Mouse (Mus musculus) liver, adult 2 months (tissue): ENCODE data around the gene Ly6g5c. TPM values are rescaled to one million over a fixed set of nuclear protein-coding genes. Genes with fewer than 3 reads are reported as not detected.
A peak's percentile ranks its signal among the peaks of the same experiment; 100 is the strongest.
"Not testable (repeated sequence)": the region's sequence is repeated elsewhere in the genome, so short reads cannot be mapped to it uniquely, and the experiment has no call there.

Experiments used
- DNase-seq: peaks from one replicate; pipeline ENCODE4 v3.0.0-alpha.2; 2011; ENCODE audit warnings: low read depth, low spot score; ENCODE audit errors: extremely low read depth
- H3K27ac ChIP-seq: fragments of 200-500 bp; replicated peaks from 2 replicates; pipeline ENCODE4 v1.5.1; 2012; ENCODE audit warnings: low read depth, mild to moderate bottlenecking, control low read depth, inconsistent platforms, low read length; ENCODE audit not compliant: insufficient read depth
- H3K27me3 ChIP-seq: fragments of 200-500 bp; 2 replicates; pipeline ENCODE4 v1.6.1; 2012; ENCODE audit warnings: mild to moderate bottlenecking, moderate library complexity, low read length, inconsistent platforms; ENCODE audit not compliant: control insufficient read depth, insufficient read depth
- H3K36me3 ChIP-seq: fragments of 200-500 bp; 2 replicates; pipeline ENCODE4 v1.6.1; 2012; ENCODE audit warnings: low read length, inconsistent platforms; ENCODE audit not compliant: control insufficient read depth, insufficient read depth
- H3K4me1 ChIP-seq: fragments of 200-500 bp; 2 replicates; pipeline ENCODE4 v1.6.1; 2011; ENCODE audit warnings: low read length; ENCODE audit not compliant: control insufficient read depth, insufficient read depth
- H3K4me3 ChIP-seq: fragments of 200-500 bp; 2 replicates; pipeline ENCODE4 v1.5.1; 2011; ENCODE audit warnings: low read depth, mild to moderate bottlenecking, control low read depth, low read length, moderate library complexity; ENCODE audit not compliant: insufficient read depth
- H3K79me2 ChIP-seq: fragments of 200-500 bp; 2 replicates; pipeline ENCODE4 v1.6.1; 2012; ENCODE audit warnings: inconsistent platforms, mild to moderate bottlenecking, low read length, moderate library complexity; ENCODE audit not compliant: control insufficient read depth, insufficient read depth
- H3K9ac ChIP-seq: fragments of 200-500 bp; 2 replicates; pipeline ENCODE4 v1.6.1; 2012; ENCODE audit warnings: low read depth, mild to moderate bottlenecking, control low read depth, inconsistent platforms, low read length
- CTCF ChIP-seq: fragments of 200-500 bp; IDR thresholded peaks from 2 replicates; pipeline ENCODE4 v1.5.1; 2011; ENCODE audit warnings: low read depth, low read length, control low read depth
- POLR2A ChIP-seq: fragments of 200-500 bp; IDR thresholded peaks from 2 replicates; pipeline ENCODE4 v1.6.1; 2011; ENCODE audit warnings: low read length, control low read depth; ENCODE audit not compliant: insufficient read depth; ENCODE audit errors: extremely low read depth
- WGBS: fragments of 180-500 bp; shearing (Covaris S2); methylation state at CpG from one replicate; pipeline ENCODE4 v1.1.7; 2018; 5-methylcytosine and 5-hydroxymethylcytosine counted together
- polyA plus RNA-seq: library from polyadenylated mRNA; depleted of rRNA; stranded (reverse); fragments of >200 nt; gene quantifications from 2 replicates; pipeline ENCODE4 v1.2.3, GENCODE M21; 2012
- total RNA-seq: library from RNA; depleted of rRNA; stranded (reverse); fragments of >200 nt; gene quantifications from 2 replicates; pipeline ENCODE4 v1.2.3, GENCODE M21; 2014

The Ly6g5c gene
- total and polyA plus RNA-seq, 2 experiments = not detected

- Histone ChIP-seq H3K27ac (peak within 1 kb of the TSS; percentile 84), H3K79me2 (peaks cover 12% of the 10 kb centered on the region), H3K9ac (peak within 1 kb of the TSS; percentile 97), H3K4me1 (peaks cover 16% of the 10 kb centered on the region), H3K27me3 (no peaks in the 10 kb centered on the region), H3K36me3 (peaks cover 19% of the 10 kb centered on the region; the same call in 1 of the 2 replicates), H3K4me3 (peak within 1 kb of the TSS; percentile 85)
- peak; percentile 54 for DNase-seq
- WGBS = 0% methylated on average over 19 of the region's 19 CpGs
- no peak for TF ChIP-seq POLR2A
- peak; percentile 16; the same call in 1 of the 2 replicates for TF ChIP-seq CTCF
These were observed 13.8 kb downstream of the Ly6g5c start, which contains the start of gene Csnk2b for GRCm38 (mm10) chr17:35121871-35122303. Csnk2b (minus strand) TSS chr17:35122053.

DNA sequence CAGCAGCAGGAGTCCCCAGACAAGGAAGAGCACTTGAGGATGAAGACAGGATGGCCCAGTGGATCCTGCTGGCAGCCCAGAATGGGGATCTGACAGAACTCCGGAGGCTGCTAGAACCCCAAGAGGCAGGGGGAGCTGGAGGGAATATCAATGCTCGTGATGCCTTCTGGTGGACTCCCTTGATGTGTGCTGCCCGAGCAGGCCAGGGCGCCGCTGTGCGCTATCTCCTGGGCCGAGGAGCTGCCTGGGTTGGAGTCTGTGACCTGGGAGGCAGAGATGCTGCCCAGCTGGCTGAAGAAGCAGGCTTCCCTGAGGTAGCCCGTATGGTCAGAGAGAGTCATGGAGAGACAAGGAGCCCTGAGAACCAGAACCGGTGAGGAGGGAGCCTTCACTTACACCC is 15.2 kb downstream of the Ly6g5c start:
- H3K27ac ChIP-seq, DNase-seq, H3K9ac ChIP-seq, H3K4me3 ChIP-seq, H3K27me3 ChIP-seq: not testable (repeated sequence)
- 90% methylated on average over 9 of the region's 9 CpGs for WGBS
- H3K36me3 ChIP-seq = peaks cover 10% of the 10 kb centered on the region; the same call in 1 of the 2 replicates
- H3K79me2 ChIP-seq = peaks cover 20% of the 10 kb centered on the region
- peaks cover 23% of the 10 kb centered on the region for H3K4me1 ChIP-seq

DNA sequence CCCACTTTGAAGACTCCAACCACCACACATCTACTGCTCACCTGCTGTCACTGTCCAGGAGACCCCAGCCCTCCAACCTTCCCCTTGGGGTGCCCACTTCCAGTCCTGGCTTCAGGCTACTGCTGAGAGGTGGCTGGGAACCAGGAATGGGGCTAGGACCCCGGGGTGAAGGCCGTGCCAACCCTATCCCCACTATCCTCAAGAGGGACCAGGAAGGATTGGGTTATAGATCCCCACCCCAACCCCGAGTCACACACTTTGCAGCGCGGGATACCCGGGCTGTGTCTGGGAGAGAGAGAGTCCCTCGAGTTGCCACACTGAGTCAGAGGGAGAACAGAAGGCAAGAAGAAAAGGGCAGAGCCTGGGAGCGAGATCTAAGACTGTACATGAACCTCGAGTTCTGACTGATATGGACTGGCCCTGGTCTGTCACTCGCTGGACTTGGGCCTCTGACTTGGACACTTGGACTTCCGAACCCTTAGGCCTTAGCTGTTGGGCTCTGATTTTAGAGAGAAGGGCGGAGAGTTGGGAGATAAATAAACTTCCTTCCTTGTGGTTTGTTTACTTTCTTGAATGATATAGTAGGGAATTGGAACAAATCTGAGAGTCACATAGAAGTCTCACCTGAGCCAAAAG is 16.3 kb downstream of the Ly6g5c start:
- peaks cover 23% of the 10 kb centered on the region for H3K4me1 ChIP-seq
- H3K79me2 ChIP-seq = peaks cover 24% of the 10 kb centered on the region
- H3K27me3 ChIP-seq, H3K27ac ChIP-seq, H3K9ac ChIP-seq, H3K4me3 ChIP-seq: not testable (repeated sequence)
- WGBS = 85% methylated on average over 12 of the region's 12 CpGs
- DNase-seq = peak; percentile 38
- peaks cover 11% of the 10 kb centered on the region; the same call in 1 of the 2 replicates for H3K36me3 ChIP-seq

- H3K27ac ChIP-seq = peak overlapping the region; percentile 94
- H3K9ac ChIP-seq = no peak overlapping the region
- H3K4me1 ChIP-seq = peaks cover 20% of the 10 kb centered on the region
These were observed 17.0 kb downstream of the Ly6g5c start for GRCm38 (mm10) chr17:35125081-35125480.

DNA sequence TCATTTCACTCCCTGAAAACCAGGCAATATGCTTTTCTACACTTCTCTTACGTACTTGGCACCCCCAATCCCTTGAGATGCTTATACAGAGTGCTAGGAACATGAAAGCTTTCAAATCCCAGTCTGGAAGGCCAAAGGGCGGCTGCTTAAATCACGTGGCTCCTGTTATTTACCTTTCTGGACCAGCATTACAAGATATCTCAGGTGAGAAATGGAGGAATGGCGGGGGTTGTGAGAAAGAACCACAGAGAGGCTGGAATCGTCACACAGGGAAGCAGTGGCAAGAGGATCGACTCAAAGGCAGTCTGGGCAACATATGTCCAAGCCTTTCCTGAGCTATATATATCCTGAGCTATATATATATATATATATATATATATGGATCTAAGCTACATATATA is 17.5 kb downstream of the Ly6g5c start:
- H3K36me3 ChIP-seq = peaks cover 11% of the 10 kb centered on the region; the same call in 1 of the 2 replicates
- 18% methylated on average over 6 of the region's 6 CpGs for WGBS
- H3K27ac ChIP-seq = peak overlapping the region; percentile 94
- DNase-seq = peak; percentile 80
- H3K9ac ChIP-seq = peak overlapping the region; percentile 92
- H3K27me3 ChIP-seq = no peaks in the 10 kb centered on the region
- peak overlapping the region; percentile 95 for H3K4me3 ChIP-seq
- TF ChIP-seq POLR2A (0 out of 2 replicates have a peak, but pooled peaks have one; percentile 23), CTCF (no peak)
- peaks cover 22% of the 10 kb centered on the region for H3K79me2 ChIP-seq
- H3K4me1 ChIP-seq = peaks cover 20% of the 10 kb centered on the region

More at GRCm38 (mm10) chr17:35125081-35125480, 17.0 kb downstream of the Ly6g5c start:
- H3K27me3 ChIP-seq = no peaks in the 10 kb centered on the region
- peaks cover 24% of the 10 kb centered on the region for H3K79me2 ChIP-seq
- 100% methylated on average over 1 of the region's 1 CpGs for WGBS
- peaks cover 7% of the 10 kb centered on the region; the same call in 1 of the 2 replicates for H3K36me3 ChIP-seq
- DNase-seq = no peak
- no peak overlapping the region for H3K4me3 ChIP-seq
- no peak for TF ChIP-seq POLR2A
- no peak for TF ChIP-seq CTCF

DNA sequence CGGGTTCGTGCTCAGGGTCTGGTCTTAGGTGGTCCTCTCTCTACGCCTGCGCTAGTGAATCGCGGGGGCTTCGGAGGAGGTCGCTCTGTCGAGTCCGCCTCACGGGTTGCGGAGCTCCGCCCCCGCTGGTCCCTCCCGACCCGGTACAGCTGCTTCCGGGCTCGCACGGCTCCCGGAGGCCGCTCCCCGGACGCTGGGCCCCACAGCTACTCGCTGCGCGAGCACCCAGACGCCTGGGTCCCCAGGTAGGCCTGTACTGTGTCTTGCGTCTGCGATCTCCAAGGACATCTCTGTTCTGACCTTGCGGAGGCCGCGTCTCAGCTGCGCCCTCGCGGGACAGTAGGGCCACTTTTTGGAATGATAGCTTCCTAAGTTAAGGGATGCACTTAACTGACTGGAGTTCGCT is 18.1 kb downstream of the Ly6g5c start, which contains the start of gene D17H6S53E:
D17H6S53E (plus strand) TSS at position 168 of the 406 bp plus-strand sequence.
- under 1% methylated on average over 36 of the region's 36 CpGs for WGBS

More for the DNA sequence above, 18.1 kb downstream of the Ly6g5c start, which contains the start of gene D17H6S53E:
- Histone ChIP-seq H3K36me3 (peaks cover 11% of the 10 kb centered on the region; the same call in 1 of the 2 replicates), H3K27me3 (no peaks in the 10 kb centered on the region), H3K9ac (peak within 1 kb of the TSS; percentile 92), H3K4me3 (peak within 1 kb of the TSS; percentile 95), H3K27ac (peak within 1 kb of the TSS; percentile 94), H3K79me2 (peaks cover 18% of the 10 kb centered on the region; the same call in 1 of the 2 replicates), H3K4me1 (peaks cover 21% of the 10 kb centered on the region)
- TF ChIP-seq POLR2A (peak; percentile 69; the same call in 1 of the 2 replicates), CTCF (no peak)
- DNase-seq = peak; percentile 56
